Mouse (Mus musculus) v-Abl transformed pro-B cells (cell line): ENCODE measurements around the gene Zdhhc1.

Experiments
- in situ Hi-C, 2 experiments: fragments of 400-800 bp; cut with MboI; formaldehyde crosslinking; loops; one replicate each; pipeline ENCODE4 v1.15.1; 2025; ENCODE audit not compliant: unreplicated experiment in 2 of 2

The Zdhhc1 gene

DNA sequence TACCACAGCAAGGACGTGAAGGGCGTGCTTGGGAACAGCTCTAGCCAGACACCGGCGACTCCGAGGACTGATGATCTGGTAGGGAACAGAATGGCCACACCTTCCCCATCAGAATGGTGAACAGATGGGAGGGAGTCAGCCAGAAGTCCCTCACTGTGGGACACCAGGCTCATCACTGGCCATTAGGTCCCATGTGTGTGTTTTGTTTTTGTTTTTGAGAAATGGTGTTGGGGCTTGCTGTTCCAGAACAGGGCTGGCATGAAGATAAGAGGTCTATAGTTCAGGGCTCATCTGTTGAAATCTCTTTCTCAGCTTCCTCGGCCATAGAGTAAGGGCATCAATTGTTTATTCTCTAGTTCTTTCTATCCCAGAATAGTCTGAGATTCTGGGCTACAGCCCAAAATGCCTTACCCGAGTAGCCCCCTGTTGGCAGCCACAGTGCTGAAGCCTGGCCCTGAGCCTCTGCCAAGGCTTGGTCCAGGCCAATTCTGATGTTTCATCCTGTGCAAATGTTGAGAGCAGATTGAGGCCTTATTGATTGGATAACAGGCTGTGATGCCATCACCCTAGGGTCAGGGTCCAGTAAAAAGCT, 29.9 kb downstream of the Zdhhc1 start:
- in situ Hi-C loops: no loop called here

DNA sequence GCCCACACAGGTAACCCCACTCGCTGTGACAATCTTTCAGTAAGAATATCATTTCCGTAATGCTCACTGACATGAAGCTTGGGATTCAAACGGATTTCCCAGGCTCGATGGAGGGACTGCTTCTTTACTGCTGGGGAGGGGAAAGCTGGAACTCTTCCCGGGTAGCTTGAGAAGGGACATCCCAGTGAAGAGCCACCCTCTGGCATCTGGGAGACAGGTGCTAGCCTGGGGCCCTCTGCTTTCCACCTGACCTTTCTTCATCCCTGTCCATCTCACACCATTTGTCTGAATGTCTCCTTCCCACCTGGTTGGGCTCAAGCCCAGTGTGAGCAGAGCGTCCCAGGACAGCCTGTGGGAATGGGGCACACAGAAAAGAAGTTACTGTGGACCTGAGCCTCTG, 30.5 kb downstream of the Zdhhc1 start:
- in situ Hi-C loops: no loop called here

DNA sequence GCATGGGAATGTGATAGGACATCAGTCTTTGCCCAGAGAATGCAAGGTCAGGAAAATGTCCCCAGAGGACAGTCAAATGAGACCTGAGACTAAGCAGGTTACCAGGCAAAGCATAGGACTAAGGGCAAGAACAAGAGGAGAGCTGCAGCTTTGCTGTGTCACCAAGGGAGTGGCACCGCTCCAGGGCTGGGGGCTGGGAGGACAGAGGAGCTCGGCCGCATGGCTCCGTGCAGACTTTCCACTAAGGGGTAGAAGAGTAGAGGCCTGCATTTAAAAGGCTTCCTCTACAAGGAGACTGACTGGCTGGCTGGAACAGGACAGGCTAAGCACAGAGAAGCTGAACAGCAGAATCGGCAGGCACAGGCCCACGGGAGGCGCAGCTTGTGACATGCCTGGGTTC, 32.1 kb downstream of the Zdhhc1 start:
- in situ Hi-C loops: no loop called here

DNA sequence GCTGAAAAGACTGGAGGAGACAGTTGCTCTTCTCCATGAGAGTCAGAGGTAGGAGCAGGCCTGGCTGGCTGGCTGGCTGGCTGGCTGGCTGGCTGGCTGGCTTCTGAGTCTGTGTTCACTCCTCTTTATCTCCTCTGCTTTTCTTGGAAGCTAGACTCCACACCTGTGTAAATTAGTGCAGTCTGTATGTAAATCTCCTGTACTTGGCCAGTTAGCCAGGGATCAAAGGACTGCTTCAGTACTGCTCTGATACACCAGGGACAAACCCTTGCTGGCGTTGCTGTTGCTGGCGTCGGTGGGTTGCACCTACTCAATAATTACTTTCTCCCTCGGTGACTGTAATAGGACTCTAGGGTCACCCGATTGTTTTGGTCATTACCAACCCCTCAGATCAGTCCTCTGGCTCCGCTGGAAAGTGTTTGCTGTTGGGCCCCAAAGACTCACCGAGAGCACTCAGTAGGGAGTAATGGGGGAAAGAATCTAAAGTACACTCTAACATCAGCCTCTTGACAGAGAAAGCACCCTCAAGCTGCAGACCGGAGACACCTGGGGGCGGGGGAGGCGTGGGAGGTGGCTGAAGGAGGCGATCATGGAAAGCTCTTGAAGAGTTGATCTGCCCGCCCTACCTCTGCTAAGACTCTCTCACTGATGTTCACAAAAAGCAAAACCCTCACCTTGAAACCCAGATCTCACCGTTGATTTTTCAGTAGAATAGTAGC, 35.5 kb downstream of the Zdhhc1 start:
- in situ Hi-C loops: no loop called here

DNA sequence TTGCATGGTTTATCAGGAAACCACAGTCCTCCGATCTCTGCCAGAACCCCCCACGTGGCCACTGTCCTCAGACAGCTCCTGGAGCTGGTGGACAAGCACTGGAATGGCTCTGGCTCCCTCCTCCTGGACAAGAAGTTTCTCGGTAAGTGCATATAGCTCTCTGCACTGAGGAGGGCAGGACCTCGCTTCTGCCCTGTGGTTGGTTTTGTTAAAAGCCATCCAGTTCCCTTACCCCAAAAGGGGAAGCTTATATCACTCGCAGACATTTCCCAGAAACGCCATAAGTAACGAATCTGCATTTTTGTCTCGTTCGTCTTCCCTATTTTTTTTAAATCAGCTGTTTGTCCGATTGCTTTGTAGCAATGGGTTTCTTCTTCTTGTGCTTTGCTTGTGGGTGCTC, 41.5 kb downstream of the Zdhhc1 start:
- in situ Hi-C loops: no loop called here

DNA sequence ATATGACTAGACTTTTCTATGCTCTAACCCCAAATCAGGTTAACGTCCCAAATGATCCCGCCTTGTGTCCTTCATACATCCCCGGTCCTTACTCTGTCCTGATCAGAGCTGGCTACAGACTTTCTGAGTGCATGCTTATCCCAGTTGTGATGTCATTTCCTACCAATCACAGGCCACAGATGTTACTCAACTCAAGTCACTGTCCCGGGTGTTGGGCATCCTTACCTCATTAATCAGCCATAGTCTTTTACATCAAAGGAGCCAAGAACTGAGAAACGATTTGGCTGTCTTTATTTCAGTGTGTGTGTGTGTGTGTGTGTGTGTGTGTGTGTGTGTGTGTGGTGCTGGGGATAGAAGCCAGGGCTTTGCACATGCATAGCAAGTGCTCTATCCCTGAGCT, 42.6 kb downstream of the Zdhhc1 start:
- in situ Hi-C loops: no loop called here

DNA sequence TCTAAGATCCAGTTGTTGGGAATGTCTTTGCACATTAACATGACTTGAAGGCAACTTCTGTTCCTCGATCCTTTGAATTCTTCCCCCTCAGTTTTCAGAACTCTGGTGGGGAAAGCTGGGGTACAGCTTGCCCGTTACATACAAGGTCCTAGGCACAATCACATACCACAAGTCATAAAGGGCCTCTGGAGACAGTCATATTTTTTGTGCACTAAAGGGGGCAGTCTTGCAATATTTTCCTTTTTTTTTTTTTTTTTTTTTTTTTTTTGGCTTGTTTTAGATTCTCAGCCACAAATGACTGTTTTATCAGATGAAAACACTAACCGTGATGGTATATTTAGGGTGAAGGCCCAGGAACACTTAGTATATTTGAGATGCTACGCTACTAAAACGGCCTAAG, 43.4 kb downstream of the Zdhhc1 start:
- in situ Hi-C loops: no loop called here

DNA sequence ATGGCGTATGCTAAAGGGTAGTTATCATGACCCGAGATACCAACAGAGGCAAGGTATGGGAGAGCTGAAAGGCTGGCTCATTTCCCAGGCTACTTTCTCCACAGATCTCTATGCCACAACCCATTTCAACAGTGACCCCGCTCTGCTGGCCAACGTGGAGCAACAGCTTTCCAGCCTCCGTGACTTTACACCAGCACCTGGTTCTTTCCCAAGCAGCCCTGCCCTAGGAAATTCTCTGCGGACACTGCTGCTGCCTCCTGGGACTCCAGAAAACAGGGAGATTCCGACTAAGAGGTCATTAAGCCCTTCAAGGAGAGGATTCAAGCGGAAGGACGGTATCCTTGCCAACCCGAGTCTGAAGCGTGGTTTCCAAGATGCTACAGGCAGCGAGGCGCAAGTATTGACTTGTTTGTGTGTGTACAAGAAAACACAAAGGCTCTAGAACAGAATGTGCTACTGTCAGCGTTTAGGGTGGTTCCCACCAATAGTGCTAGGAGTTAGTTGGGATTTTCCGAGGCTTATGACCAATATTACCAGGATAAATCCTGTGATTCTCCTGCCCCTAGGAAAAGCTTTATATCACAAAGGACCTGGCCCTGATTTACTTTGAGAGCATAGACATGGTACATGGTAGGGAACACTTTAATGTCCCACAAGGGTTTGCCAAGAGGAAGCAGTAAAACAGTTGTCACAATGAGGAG, 44.6 kb downstream of the Zdhhc1 start:
- in situ Hi-C loops: no loop called here

DNA sequence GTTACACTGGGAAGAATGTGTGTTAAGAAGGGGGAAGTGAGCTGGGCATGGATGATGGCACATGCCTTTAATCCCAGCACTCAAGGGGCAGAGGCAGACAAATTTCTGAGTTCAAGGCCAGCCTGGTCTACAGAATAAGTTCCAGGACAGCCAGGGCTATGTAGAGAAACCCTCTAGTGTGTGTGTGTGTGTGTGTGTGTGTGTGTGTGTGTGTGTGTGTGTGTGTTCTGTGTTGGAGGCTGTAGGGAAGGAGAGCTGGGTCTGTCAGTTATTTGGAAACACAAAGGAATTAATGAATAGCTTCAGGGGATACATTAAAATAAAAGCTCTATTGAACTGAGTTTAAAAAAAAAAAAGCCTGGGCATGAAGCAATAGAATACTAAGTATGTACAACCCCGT, 45.7 kb downstream of the Zdhhc1 start:
- in situ Hi-C loops: no loop called here

DNA sequence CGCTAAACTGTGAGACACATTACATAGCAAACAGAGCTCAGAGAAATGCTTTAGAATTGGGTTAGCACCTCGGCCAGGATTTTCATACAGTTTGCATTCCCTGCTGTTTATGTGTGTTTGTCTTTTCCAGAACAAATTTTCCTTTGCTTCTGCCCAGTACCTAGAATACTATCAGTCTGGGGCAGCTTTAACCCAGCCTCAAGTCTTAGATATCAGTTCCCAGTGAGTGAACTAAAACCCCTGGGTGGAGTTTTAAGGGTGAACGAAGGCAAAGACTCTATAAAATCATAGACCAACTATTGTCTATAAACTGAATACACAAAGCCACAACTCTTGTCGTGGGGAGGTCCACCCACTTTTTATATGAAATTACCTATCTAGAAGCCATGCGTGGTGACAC, 48.1 kb downstream of the Zdhhc1 start:
- in situ Hi-C loops: loop anchor here in 1 of 2 experiments (10.0 kb wide), 1 partner anchor 106 kb away; no protein-coding TSS in a partner anchor

DNA sequence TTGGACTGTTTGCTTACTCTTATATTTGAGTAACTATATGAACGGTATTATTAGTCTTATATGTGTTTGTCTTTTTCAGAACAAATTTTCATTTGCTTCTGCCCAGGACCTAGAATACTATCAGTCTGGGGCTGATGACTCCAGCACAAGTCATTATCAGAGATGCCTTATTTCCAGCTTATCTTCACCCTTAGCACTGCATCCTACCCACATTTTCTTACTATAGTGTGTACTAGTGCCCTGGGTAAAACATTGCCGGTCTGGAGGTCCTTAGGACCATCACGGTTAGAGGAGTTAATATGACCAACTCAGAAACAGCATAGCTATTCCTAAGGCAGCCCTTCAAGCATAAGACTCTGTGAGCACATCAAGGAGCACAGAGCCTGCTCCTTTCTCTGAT, 48.5 kb downstream of the Zdhhc1 start:
- in situ Hi-C loops: loop anchor here in 1 of 2 experiments (10.0 kb wide), 1 partner anchor 107 kb away; no protein-coding TSS in a partner anchor

DNA sequence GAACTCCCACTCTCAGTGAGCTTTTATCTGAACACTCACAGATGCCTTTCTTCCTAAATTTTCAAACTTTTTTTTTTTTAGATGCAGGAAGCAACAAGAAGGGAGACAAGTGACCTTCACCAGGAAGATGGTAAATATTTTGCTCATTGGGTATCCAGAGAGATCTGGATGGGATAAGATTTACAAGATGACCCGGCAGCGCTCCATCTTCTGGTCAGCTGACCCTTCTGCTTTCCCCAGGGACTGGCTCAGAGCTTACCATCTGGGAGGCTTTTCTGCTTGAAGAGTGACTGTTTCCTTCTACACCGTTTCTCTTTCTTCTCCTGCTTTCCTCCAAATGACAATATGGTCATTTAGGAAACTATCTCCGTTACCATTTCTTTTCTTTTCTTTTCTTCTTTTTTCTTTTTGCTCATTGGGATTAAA, 50.6 kb downstream of the Zdhhc1 start:
- in situ Hi-C loops: loop anchor here in 1 of 2 experiments (10.0 kb wide), 1 partner anchor 109 kb away; no protein-coding TSS in a partner anchor

DNA sequence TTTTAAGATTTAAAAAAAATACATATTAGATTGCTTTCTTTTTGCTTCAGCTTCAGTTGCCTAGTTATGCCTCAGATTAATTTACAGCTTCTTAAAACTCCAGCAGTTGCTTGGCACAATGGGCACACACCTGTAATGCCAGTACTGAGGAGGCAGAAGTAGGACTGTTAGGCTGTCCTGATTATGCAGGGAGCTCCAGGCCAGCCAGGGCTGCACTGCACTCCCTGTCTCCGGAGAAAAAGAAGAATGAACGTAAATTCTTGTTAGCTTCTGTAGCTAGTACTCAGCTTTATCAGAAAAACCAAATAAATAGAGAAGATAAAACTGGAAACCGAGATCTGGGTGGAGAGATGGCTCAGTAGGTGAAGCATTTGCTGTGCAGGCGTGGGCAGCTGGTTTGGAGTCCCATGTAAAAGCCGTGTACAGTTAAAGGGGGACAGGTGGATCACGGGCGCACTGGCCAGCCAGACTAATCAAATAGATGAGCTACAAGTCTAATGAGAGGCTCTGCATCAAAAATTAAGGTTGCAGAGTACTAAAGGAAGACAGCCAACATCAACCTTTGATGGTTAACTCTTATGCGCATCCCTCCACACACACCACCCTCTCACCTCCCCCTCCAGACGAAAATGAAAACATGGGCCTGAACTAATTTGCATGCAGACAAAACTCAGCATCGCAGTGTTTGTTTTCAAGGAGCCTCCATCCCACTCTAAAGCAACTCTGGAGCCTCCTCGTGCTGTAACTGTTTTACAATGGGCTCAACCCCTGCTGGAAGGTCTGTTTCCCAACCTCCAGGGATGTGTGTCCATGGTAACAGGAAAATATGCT, 51.2 kb downstream of the Zdhhc1 start:
- in situ Hi-C loops: loop anchor here in 1 of 2 experiments (10.0 kb wide), 1 partner anchor 109 kb away; no protein-coding TSS in a partner anchor

DNA sequence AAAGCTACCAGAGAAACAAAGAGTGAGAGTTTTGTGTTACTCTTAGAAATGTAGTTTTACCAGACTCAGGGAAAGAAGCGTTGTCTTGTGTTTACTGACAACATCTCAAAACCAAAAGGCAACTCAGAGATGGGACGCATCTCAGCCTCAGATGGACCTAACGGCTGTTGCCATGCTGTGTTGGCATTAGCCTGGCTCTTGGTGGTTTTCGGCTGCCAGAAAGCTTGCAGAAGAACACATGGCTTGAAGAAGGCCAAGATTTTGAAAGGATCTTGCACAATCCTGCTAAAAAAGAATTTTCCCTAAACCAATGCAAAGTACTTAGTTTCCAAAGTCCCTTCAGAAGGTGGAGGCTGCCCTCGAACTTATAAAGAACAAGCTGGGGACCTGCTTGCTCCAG, 54.0 kb downstream of the Zdhhc1 start:
- in situ Hi-C loops: loop anchor here in 1 of 2 experiments (10.0 kb wide), 1 partner anchor 112 kb away; no protein-coding TSS in a partner anchor

DNA sequence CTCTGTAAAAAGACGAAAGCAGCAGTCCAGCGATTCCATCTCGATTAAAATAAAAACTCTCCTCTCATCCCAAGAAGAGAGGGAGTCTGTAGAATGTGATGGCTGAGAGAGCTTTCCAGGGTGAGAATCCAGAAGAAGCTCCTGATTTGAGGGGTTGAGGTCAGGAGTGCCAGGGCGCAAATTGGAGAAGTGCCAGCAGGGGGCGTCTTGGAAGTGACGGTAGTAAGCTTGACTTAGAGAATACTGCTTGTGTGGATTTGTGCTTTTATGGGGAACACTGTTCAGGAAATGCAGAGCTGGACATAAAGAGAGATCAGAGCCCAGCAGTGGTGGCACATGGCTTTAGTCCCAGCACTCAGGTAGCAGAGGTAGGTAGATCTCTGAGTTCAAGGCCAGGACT, 55.3 kb downstream of the Zdhhc1 start:
- in situ Hi-C loops: loop anchor here in 1 of 2 experiments (10.0 kb wide), 1 partner anchor 113 kb away; no protein-coding TSS in a partner anchor

DNA sequence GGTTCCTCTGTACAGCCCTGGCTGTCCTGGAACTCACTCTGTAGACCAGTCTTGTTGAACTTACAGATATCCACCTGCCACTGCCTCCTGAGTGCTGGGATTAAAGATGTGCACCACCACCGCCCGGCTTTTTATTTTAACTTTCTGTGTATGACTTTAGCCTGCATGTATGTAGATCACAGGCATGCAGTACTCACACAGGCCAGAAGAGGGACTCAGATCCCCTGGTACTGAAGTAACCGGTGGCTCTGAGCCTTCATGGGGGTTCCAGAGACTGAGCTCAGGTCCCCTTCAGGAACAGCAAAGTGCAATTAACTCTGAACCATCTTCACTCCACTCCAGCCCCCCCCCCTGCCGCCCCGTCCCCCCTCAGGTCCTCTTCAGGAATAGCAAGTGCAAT, 57.8 kb downstream of the Zdhhc1 start:
- in situ Hi-C loops: loop anchor here (5.0 kb wide), 1 partner anchor 33 kb away; the partner anchor contains the start of gene Tppp3 (in 2 of the 2)

DNA sequence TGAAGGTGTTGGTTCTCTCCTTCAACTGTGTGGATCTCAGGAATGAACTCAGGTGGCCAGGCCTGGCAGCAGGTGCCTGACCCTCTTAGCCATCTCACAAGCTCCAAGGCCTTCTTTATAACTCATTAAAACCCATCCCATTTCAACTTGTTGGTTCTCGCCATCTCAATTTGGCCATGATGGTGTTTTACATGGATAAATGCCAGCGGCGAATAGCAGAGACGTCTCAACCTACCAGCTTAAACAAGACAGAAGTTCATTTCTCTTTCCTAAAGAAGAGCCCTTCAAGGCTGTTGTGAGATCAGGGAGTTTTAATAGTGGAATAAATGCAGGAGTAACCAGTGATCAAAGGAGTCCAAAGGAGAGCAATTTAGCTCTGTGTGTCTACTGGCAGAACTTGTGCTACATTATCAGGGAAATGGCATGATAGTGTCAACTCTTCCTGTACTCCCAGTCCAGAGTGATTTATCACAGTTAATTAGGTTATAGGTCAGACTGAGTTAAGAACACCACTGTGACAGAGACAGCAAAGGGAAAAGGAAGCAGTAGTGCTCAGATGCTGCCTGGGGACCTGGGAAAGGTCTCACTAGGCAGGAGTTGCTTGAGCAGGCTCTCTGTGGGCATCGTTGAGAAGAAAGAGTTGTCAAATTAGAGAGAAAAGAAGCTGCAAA, 59.5 kb downstream of the Zdhhc1 start:
- in situ Hi-C loops: loop anchor here (5.0 kb wide), 1 partner anchor 35 kb away; the partner anchor contains the start of gene Tppp3 (in 2 of the 2)

DNA sequence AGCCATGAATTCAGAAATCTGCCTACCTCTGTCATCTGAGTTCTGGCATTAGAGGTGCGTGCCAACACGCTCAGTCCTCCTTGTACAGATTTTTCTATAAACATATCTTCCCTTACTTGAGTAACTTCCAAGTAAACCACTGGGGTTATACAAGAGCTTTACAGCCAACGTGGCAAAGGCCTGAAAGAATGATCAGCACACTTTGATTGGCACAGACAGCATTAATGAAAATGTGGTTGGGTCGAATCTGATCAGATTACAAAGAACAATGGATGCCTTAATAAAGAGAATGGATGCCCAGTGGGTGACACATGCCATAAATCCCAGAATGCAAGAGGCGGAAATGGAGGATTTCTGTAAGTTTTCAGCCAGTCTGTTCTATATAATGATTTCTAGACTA, 60.5 kb downstream of the Zdhhc1 start:
- in situ Hi-C loops: loop anchor here (5.0 kb wide), 1 partner anchor 36 kb away; the partner anchor contains the start of gene Tppp3 (in 2 of the 2)

DNA sequence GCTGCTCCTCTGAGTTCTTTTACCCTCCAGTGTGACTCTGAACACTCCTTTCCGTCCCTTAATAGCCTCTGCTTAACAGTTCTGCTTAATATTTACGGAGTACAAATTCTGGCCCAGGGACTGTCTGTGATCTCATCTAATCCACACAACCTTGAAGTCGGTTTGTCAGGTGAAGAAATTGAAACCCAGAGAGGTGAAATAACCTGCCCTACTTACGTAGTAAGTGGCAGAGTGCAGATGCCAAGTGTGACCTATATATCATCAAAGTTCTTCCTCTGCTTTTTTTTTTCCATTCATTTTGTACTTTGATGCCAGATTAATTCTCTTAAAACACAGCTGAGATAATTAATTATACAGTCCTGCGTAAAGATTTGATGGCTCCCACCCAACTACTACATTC, 62.6 kb downstream of the Zdhhc1 start:
- in situ Hi-C loops: no loop called here

DNA sequence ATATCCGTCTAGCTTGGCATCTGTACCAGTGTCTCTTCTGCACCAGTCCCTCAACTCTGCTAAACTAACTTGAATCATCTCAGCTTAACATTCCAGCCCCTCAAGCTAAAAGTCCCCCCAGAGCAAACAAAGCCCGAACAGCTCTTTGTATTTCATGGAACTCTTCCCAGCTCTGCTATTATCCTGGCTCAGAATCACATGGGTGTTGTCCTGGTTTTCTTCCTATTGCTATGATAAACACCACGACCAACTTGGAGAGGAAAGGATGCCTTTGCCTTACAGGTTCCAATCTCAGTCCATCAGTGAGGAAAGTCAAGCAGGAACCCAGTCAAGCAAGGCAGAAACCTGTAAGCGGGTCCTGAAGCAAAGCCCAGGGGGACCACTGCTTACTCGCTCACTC, 63.2 kb downstream of the Zdhhc1 start:
- in situ Hi-C loops: no loop called here
